24 mouse cellular contexts compared by ENCODE assay signal in the genomic region with DNA sequence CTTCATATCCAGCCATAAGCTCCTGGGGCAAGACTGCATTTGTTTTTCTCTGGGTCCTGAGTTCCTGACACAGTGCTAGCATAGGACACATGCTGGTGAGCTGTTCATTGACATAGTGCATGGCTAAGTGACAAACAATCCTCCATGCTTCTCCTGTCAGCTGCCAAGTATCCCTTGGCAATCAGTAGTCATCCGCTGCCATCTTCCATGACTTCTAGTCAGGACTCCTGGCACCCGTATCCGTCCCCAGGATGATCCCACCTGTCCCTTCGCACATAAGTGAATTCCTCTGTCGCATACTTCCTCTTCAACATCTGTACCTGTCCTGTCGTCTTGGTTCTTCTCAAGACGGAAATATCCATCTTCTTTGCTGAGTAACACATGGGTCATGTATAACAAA.
"Had no signal": no experiment of that assay in that cellular context is flagged by ENCODE, and none has a peak within 500 bp of the region (broad histone marks: within the 10 kb centered on the region; RNA-seq: fewer than 3 reads in every experiment).

No protein-coding gene starts in this region.

- DNase-seq: gastrocnemius, postnatal 14 days; gastrocnemius, postnatal 36 days; heart, adult 2 months; heart, postnatal 14 days; heart, postnatal 36 days; kidney, adult 11 months; kidney, adult 2 months; kidney, adult 9 months; kidney, postnatal 14 days; kidney, postnatal 36 days; layer of hippocampus, adult 9-11 months; layer of hippocampus, postnatal 36 days; left cerebral cortex, postnatal 4 days had no signal

- H3K4me2 ChIP-seq: heart, embryonic 11.5 days; heart, embryonic 13.5 days; heart, embryonic 15.5 days; hindbrain, embryonic 13.5 days; hindbrain, embryonic 15.5 days; kidney, embryonic 15.5 days; limb, embryonic 13.5 days; limb, embryonic 15.5 days had no signal

- ATAC-seq: hindbrain, postnatal 0 days; intestine, embryonic 16.5 days had no signal

- H3K9me3 ChIP-seq: heart, embryonic 13.5 days; heart, embryonic 15.5 days; hindbrain, embryonic 13.5 days; hindbrain, embryonic 15.5 days; kidney, embryonic 15.5 days; limb, embryonic 13.5 days; limb, embryonic 15.5 days had no signal

- H3K27me3 ChIP-seq: heart, embryonic 13.5 days; heart, embryonic 15.5 days; hindbrain, embryonic 13.5 days; hindbrain, embryonic 15.5 days; kidney, embryonic 15.5 days; limb, embryonic 13.5 days; limb, embryonic 15.5 days had no signal

- H3K27ac ChIP-seq: heart, adult 2 months; heart, embryonic 13.5 days; heart, embryonic 15.5 days; hindbrain, embryonic 13.5 days; hindbrain, embryonic 15.5 days; hindbrain, postnatal 0 days; kidney, embryonic 15.5 days; kidney, postnatal 0 days; limb, embryonic 13.5 days; limb, embryonic 15.5 days had no signal

- H3K9ac ChIP-seq: heart, embryonic 13.5 days; heart, embryonic 15.5 days; hindbrain, embryonic 13.5 days; hindbrain, embryonic 15.5 days; kidney, embryonic 15.5 days; limb, embryonic 13.5 days; limb, embryonic 15.5 days had no signal

- H3K36me3 ChIP-seq: heart, embryonic 13.5 days; heart, embryonic 15.5 days; hindbrain, embryonic 13.5 days; hindbrain, embryonic 15.5 days; kidney, embryonic 15.5 days; limb, embryonic 13.5 days; limb, embryonic 15.5 days had no signal

- H3K4me3 ChIP-seq: heart, adult 2 months; heart, embryonic 13.5 days; heart, embryonic 15.5 days; hindbrain, embryonic 13.5 days; hindbrain, embryonic 15.5 days; kidney, embryonic 15.5 days; limb, embryonic 13.5 days; limb, embryonic 15.5 days had no signal

- H3K4me1 ChIP-seq: limb, embryonic 13.5 days; limb, embryonic 15.5 days had no signal
